Mouse (Mus musculus) heart, adult 11 months (tissue): Measurements from ENCODE around the gene Cdkal1.
A peak's percentile ranks its signal among the peaks of the same experiment; 100 is the strongest.

Source experiments
- DNase-seq: peaks from one replicate; pipeline ENCODE4 v3.0.0; 2022

Gene Cdkal1

DNA sequence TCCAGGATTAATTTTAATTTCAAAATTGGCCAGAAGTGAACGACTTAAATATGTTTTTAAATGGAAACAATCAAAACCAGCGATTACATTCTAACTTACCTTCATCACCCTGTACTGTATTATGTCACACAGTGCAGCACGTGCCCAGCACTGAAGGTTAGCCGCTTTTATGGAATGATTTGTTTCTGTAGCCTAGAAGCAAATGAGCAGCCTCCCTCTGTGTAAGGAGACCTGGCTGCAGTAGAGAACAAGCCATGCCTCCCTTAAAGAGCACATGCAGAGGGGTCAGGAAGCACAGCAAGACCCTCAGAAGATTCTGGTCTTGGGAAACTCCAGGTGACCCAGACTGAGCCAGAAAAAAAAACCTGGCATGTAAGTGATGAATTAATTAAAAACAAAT lies 459.8 kb downstream of the Cdkal1 start:
- DNase-seq = peak; percentile 2

DNA sequence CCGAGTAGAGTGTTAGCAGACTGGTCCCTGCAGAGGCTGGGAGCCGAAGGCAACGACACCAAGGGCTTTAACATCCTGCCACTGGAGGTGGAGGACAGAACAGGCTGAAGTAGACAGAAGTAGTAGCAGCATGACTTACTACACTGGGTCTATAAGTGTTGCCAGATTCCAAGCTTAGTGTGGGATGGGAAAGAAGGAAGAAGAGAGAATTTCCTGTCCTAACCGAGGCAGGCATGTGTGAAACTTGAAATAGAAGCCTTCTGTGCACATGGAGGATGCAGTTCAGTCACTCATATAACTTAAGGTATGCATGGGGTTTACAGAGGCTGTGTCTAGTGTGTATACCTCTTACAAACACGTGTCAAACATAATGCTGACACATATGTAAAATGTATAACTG lies 465.4 kb downstream of the Cdkal1 start:
- peak; percentile 60 for DNase-seq

- peak; percentile 91 for DNase-seq
Observed at GRCm38 (mm10) chr13:29388918-29389317, 466.6 kb downstream of the Cdkal1 start.

- DNase-seq = peak; percentile 88
Observed at GRCm38 (mm10) chr13:29377572-29377971, 477.9 kb downstream of the Cdkal1 start.

GRCm38 (mm10) chr13:29371916-29372315 lies 483.6 kb downstream of the Cdkal1 start:
- peak; percentile 93 for DNase-seq

DNA sequence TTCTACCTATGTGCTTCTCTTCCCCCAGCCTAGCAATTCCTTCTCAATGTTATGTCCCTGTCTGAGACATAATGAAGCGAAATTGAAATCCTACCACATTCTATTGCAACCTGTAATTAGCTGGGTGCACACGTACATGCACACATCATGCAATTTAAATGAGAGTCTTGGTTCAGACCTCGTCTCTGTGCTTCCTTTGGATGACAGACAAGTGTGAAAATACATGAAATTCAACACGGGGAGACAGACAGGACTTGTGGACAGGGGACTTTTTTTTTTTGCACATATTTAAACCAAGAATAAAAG lies 484.1 kb downstream of the Cdkal1 start:
- no peak for DNase-seq

DNA sequence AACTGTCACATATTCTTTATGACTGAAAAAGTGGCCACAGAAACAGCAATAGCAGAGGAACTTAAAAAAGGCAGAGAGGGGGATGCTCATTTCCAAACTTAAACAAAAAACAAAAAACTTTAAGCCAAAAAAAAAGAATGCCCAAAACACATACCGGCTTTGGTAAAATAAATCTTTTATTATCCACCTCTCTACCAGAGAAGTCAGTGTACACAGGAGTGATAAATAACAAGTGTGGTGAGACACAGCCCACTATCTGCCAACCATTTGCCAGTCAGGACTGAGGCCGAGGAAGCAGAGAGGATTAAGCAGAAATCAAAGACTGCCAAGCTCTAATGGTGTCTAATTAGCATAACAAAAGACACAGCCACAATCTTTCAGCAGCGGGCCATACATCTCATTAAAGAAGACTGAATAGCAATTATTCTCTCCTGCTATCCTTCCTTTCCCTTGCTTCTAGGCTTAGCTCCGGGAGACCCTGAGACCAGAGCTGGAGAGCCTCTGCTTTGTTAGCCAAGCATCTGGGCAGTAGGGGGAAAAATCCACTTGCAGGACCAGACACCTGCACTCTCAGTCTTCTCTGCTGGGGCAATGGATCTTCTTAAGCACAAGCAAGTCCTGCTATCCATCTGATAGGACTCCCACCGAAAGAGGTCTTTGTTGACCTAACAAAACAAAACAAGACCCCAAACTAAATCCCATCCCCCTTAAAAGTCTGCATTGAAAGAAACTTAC lies 484.6 kb downstream of the Cdkal1 start:
- peak; percentile 28 for DNase-seq

GRCm38 (mm10) chr13:29368806-29369205 lies 486.7 kb downstream of the Cdkal1 start:
- peak; percentile 69 for DNase-seq

DNA sequence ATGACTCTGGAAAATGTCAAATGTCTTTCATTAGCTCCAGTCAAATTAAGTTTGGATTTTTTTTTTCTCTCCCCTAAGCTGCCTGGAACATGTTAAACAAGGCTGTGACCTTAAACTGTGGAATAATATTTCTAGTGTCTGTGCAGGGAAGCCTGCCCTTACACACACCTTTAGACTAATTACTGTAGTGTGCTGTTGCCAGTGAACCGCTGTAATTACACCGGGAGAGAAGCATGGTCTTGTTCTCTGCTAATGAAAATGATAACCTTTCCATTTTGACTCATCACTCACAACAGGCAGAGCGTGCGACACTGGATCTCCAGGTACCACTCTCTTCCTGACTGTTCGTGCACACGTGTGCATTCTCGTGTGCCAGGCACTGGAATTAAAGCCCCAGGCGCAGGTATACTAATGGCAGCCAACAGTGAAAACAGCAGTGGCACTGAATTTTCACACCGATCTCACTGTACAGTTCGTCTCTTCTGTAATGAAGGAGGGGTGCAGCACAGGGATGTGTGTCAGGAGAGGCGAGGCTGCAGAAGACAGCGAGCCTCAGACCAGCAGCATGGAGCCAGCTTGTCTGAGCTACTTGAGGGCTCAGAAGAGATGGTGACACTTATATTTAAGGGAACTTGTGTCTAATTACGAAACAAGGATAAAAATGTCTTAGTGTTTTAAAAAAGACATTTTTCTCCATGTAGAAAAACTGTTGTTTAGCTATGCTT lies 490.4 kb downstream of the Cdkal1 start:
- no peak for DNase-seq

DNA sequence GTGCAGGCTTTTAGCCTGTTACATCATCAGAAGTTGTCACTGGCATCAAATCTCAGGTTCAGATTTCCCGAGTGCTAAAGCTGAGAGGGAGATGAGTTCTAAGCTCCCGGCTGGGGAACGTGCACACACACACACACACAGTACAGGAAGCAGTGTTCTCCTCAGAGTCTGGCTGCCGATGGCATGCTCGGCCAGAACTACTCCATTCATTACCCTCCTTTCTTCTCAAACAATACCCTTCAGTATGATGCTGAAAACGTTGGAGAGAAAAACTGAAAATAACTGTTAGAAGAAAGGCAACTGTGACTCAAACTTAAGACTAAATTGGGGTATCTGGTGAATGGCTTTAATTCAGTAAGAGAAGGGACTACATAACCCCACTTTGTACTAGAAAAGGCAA lies 491.5 kb downstream of the Cdkal1 start:
- no peak for DNase-seq

DNA sequence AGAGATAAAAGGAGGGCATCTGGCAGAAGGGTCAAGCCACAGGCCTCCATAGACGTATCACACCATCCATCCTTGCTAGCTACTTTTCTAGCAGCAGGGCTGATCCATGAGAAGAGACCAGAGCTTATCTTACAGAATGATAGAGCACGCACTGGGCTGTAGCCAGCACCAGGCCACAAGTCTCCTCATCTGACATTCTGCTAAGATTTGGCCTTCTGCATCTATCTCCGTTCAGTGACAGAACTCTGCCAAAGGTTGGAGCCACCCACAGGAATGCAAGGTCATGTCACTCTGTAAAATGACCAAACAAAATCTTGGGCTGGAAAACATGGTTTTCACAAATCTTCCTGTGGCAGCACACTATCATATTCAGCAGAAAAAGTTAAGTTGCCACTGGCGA lies 493.6 kb downstream of the Cdkal1 start:
- no peak for DNase-seq

GRCm38 (mm10) chr13:29360899-29361298 lies 494.6 kb downstream of the Cdkal1 start:
- DNase-seq = no peak

- DNase-seq = no peak
Observed at GRCm38 (mm10) chr13:29359341-29359740, 496.1 kb downstream of the Cdkal1 start.

DNA sequence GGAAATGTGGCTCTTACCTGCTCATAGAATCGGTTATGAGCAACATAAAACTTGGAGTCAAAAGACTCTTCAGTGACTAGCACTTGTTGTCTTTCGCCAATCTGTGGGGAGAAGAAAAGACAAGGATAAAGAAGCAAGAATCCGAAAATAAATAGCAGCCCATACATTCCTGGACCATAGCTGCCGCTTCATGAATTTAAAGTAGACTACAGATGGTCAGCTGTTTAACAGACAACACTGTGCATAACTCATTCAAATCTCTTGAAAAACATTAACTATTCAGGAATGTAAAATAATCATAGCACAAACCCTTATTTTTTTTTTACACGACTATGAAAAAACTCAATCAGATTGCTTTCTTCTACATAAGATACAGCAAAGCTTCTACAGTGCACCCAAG lies 498.0 kb downstream of the Cdkal1 start:
- DNase-seq = no peak

GRCm38 (mm10) chr13:29356158-29356485 lies 499.4 kb downstream of the Cdkal1 start:
- DNase-seq = peak; percentile 94

DNA sequence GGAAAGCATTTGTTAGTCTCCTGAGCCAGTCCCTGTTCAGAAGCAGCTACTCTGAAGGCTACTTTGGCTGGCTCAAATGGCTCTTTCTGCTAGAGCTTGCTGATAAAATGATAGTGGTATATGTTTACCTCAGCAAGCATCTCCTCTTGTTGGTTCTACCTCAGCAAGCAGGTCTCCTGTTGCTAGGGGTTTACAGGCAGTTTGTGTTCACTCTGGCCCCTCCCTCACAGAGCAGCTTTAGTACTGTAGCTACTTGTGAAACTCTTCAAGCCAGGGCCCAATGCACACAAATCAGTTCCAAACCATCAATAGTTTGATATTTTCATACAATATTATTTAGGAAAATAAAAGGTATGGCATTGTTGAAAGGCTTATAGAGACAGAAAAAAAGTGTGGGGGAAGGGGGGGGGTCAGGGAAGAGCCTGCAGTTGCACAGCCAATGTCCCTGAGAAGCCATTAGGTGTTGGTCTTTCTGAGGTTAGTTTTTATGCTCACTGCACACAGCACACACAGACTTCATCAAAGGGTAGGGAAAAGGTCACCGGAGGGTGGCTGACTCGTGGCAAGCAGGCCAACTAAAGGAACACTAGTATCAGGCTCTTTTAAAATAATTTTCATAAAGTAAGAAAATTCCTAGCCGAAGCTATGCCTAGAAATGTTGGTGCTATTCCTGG lies 499.9 kb downstream of the Cdkal1 start:
- DNase-seq = no peak

DNA sequence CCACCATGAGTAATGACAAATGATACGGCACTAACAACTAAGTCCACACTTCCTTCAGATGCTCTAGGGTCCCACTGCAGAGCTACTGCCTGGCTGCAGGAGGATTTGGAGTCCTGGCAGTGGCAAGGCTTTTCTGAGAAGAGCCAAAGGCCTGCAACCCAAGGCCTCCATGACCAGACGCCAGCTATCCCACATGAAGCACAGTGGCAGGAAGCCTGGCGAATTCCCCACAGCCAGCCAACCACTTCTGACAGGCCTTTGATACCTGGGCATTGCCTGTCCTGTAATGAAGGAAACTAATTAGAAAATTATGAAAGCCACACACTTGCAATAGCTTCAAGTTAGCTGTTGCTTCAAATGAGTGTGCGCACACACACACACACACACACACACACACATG lies 500.5 kb downstream of the Cdkal1 start:
- DNase-seq = no peak

- no peak for DNase-seq
Observed at GRCm38 (mm10) chr13:29353888-29354415, 501.5 kb downstream of the Cdkal1 start.

DNA sequence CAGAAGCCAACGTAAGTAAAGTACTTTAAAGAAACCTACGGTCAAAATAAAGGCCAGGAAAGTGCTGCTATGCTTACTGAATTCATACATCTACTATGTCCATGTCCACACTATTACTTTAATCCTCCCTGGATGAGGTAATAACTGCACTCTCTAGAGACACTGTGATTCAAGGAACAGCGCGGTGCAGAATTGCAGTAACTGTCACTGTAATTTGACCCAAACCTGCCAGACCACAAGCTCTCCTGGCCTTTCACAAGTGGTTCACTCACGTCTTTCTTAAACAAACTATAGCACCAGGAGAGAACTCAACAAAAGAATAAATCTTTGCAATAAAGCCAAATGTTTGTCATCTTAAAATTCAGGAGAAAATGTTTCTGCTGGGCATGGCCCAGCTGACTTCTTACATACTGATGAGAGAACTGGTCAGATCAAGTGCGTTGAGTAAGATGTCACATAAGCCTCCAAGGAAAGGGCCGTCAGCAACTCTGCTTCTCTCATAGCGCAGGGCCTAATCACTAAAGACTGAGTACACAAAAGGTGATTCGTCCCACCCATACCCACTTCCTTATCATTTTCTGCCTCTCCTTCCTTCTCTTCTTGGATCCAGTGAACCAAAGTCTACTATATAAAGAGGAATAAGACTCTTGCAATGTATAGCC lies 504.3 kb downstream of the Cdkal1 start:
- peak; percentile 57 for DNase-seq

DNA sequence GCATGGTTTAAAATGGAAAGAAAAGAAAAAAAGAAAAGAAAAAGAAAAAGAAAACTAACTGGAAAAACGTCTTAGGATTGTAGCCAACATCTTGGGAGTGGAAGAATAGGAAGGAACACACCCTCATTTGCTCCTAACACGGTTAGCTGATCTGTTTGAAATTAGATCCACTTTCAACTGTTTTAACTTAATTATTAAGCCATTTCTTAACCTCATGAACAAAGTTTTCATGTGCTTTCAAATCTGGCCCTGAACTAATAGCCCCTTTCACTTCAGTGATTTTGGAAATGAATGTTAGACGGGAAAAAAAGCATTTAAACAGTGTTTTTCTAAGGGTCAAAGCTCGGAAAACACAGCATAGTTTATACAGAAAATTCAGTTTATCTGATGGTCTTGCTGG lies 505.5 kb downstream of the Cdkal1 start:
- DNase-seq = no peak

GRCm38 (mm10) chr13:29349386-29349961 lies 506.0 kb downstream of the Cdkal1 start:
- peak; percentile 52 for DNase-seq

DNA sequence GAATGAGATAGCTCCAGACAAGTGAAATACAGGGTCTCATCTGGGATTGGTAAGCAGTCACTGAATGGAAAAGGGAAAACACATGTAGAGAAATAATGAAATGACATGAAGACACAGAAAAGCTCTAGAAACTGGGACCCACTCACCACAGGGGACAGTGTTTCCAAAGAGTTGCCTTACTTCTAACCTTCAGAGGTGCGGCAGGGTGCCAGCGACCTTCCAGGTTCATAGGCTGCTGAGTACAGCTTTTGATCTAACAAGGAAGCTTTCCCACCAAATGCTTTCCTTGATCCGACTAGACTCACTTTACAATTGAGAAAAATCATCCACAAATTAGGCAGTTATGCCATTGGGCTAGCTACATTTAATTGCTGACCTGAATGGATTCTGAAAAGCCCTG lies 507.1 kb downstream of the Cdkal1 start:
- no peak for DNase-seq
